Mouse (Mus musculus) frontal cortex, postnatal 36 days (tissue): Measurements from ENCODE around the gene Gbx1.
"Not testable (repeated sequence)": the region's sequence is repeated elsewhere in the genome, so short reads cannot be mapped to it uniquely, and the experiment has no call there.

Experiments
- DNase-seq, 2 experiments: peaks; one replicate each; pipeline ENCODE4 v3.0.0; 2022; ENCODE audit warnings: low spot score in 2 of 2

Gene Gbx1

DNA sequence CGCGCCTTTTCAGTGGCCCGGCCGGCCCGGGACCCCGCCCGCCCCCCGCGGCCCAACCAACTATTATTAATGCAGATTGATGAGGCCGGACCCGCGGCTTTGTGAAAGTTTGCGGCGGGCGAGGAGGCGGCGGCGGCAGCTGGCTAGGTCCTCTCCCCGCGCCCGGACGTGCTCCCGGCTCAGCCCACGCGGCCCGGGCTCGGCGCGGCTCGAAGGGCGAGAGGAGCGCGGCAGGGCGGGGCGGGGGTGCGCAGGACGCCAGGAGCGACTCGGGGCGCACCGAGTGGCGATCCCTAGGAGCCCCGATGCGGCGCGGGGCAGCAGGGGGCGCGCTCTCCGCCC lies at the start of gene Gbx1:
Gene Gbx1, minus strand, starts transcription at position 314 of the 342 bp plus-strand sequence.
- DNase-seq = no peak

DNA sequence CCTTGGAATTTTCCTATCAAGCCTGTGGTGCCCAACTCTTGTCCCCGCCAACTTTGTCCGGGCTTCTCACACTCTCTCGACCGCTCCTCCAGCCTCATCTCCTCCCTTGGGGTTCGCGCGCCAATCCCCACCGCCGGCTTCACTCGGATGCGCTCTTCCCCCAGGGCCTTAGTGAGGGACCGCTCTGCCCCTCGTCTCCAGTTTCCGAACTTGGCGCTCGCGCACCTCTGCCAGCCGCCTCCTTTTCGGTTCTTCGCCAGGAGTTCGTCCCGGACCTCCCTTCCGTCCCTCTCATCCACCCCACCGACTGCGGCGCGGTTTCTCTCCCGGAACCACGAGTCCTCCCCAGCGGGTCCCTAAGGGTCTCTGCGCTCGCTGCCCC lies 49.8 kb upstream of the Gbx1 start:
- no peak for DNase-seq

DNA sequence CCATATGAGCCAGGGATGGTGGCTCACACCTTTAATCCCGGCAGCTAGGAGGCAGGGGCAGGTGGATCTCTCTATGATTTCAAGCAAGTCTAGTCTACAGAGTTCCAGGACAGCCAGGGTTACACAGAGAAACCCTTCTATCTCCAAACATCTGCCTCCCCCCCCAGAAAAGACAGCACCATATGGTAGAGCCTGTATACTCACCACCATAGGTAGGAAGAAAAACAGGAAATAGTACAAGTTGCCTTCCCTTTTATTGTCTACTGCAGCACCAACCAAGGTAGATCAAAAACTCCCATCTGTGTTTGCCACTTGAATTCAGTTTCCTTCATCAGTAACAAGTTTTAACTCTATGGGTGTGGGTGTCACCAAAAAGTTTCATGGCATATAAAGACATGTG lies 48.9 kb upstream of the Gbx1 start:
- no peak for DNase-seq

DNA sequence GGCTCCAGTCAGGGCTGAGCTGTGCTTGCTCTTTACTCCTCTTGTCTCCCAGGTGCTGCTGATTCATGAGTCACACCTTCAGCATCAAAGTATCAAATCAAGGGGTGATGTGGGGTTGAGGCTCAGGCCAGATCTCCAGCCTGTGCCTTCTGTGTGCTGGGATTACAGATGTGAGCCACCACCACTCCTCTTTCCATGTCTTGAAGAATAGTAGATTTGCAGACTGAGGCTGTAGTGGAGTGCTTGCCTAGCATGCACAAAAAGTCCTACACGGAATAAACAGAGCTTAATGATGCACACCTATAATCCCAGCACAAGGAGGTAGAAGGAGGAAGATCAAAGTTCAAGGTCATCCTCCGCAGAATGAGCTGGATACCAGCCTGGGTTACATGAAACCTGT lies 29.7 kb upstream of the Gbx1 start, which contains the start of gene 4931409K22Rik:
Gene 4931409K22Rik, minus strand, starts transcription at position 101 of the 400 bp plus-strand sequence.
- DNase-seq = no peak

DNA sequence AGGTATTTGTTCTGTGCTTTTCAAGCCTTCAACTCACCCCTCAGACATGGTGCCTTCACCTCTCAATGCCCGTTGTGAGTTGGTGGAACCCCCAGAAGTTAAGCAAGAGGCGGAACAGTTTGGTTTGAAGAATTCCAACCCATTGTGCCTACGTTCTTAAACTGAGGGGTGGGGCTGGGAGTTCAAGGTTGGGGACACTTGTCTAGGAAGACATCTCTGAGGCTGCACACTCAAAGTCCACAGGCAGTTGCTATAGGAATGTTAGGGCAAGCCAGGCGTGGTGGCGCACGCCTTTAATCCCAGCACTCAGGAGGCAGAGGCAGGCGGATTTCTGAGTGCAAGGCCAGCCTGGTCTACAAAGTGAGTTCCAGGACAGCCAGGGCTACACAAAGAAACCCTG lies 28.3 kb upstream of the Gbx1 start:
- not testable (repeated sequence) for DNase-seq

DNA sequence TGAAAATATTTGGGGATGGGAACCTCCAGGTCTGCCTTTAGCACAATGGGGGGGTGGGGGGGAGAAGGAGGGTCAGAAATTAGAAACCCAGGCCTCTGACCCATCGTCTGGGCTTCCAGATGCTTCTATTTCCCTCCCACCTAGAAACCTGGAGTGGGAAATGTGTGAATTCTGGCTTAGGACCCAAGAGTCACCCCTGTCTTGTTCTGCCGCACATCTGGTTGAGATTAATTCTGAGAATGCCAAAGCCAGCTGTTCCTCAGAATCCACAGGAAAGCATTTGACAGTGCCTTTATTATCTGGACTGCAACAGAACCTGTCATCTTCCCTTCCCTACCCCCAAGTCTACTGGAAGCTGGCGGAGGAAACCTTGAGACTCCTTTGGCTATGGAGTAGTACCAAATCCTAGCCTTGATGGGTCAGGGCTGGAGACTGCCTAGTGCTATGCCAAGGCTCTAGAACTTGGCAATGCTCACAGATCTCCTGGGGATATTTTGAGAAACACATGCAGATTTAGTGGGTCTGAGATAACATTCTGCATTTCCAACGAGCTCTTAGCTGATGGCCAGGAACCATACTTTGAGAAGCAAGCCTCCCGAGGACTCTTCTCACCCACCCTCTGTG lies 26.7 kb upstream of the Gbx1 start:
- no peak for DNase-seq

DNA sequence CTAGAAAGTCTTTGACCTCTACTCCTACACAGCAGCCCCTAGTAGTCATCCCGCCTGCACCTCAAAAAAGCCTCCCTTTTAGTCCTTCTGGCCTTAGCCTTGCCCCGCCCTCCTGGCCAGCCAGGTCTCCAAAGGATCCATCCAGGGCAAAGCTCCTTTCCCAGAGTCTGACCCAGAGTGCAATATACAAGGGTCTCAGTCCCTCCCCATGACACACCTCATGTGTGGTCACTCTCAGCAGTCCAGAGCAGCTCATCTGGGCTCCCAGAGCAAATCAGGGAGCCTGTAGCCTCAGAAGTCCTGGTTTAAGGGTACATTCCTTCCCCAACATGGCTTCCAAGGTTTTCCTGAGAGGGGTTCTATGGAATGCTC lies 24.3 kb upstream of the Gbx1 start:
- no peak for DNase-seq

DNA sequence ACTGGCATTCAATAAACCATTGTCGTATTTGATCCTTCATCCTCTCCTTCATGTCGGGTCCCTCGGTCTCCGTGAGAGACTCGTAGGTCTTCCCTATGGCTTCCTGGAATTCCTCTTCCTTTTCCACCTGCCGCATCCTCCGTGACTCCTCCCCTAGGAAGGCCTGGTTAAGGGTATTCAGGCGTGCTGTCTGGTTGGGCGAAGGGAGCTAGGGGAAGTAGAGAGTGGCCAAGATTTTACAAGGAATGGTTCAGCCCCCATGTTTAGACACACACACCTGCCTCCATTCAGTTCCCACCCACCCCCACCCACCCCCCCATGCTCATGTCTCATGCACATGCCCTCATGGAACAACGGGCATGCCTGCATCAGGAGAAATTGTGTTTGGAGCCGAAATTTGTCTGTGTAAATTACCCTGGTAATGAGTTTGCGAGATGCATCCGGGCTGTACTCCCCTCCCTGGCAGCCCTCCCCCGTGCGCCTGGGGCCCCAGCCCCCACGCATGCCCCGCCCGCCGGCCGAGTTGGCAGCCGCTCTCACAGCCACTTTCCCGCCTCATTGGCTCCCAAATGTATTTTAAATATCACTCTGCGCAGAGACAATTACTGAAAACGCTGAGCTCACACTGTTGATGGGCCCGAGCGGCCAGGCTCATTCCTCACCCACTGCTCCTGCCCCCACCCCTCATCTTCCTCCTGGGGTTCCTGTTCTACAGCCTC lies 23.8 kb upstream of the Gbx1 start:
- peak; percentile 58 for DNase-seq

DNA sequence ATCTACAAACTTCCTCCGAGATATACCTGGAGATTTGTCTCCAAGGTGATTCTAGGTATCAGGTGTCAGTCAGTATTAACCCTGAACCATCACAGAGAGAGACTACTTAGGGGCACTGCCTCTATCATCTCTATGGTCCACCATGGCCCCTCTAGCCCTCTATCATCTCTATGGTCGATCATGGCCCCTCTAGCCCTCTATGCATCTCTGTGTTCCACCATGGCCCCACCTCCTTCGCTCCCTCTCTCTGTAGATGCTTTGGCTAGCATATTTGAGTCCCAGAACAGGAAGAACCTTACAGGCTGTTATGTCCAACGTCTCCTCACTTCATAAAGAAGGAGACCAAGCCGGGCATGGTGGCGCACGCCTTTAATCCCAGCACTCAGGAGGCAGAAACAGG lies 15.6 kb upstream of the Gbx1 start:
- no peak for DNase-seq

DNA sequence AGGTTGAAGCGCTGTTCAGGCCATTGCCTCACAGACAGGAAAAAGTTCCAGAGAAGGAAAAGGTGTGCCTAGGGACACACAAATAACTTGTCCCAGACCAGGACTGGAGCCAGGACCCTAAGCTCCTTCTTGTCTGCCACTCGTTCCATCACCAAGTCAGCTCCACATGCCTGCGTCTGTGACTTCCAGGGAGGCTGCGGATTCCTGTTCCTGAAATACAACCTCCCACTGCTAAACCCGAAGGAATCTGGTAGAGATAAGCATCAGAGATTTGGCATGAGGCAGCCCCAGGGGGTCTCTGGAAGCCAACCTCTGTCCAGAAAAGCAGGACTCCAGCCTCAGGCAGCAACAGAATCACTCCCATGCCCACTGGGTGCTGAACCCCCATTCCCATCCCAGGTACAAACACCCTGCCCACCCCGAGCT lies 14.2 kb upstream of the Gbx1 start:
- DNase-seq = no peak

DNA sequence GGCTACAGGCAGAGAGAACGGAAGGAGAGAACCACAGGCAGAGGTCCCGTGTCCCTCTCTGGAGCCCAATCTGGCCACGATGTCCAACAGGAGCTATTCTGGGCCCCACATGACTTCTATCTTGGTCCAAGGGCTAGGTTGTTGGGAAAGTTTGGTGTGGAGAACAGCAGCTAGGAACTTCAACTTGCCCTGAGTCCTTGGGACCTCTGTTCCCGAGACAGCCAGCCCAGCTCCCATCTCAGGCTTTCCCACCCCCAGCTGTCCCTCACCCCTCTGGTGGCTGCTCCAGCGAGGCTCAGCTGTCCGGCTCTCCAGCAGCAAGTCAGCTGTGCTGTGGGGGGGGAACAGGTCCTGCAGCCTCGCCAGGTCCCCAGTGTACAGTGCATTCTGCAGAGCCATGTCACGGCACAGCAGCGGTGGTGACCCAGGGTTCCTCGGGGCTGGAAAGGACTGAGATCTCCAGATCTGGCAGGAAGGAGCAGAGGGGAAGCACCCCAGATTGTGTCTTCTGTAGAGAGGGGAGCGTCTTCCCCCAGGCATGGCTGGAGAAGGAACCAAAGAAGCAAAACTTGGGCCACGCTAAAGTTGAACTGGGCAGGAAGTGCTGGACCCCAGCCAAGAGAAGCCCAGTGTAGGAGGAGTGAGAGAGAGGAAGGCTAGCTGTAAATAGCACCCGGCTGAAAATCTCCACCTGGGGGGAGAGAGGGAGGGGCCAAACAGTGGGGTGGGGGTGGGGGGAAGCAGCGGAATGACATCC lies 13.6 kb upstream of the Gbx1 start, which contains the start of gene Asb10:
Gene Asb10, minus strand, starts transcription at position 592 of the 757 bp plus-strand sequence.
- DNase-seq = peak; percentile 20 to 35

DNA sequence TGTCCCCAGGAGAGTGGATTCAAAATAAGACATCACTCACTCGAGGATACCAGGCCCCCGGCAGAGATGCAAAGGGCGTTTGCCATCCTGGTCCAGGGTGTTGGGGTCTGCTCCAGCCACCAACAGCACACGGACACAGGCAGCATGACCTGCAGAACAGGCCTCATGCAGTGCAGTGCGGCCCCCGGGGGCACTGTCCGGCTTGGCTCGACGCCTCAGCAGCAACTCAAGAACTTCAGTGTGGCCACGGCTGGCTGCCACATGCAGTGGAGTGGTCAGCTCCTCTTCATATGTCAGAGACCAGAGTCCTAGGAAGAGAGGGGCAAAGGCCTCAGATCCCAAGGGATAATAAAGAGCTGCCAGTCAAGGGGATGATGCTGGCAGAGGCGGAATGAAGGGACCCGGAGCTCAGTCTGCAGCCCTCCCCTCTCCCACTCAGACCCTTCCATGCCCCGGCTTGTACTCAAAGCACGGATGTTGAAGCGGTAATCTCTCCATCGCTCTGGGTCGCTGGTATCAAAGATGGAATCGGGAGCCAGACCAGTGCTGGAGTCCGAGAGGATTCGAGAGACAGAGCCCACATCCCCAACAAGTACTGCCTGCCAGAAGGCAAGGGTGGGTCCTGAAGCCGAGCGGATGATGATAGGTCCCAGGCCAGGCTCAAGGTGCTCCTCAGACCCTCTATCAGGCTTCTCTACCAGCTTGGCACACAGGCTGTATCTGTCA lies 12.7 kb upstream of the Gbx1 start:
- no peak for DNase-seq

DNA sequence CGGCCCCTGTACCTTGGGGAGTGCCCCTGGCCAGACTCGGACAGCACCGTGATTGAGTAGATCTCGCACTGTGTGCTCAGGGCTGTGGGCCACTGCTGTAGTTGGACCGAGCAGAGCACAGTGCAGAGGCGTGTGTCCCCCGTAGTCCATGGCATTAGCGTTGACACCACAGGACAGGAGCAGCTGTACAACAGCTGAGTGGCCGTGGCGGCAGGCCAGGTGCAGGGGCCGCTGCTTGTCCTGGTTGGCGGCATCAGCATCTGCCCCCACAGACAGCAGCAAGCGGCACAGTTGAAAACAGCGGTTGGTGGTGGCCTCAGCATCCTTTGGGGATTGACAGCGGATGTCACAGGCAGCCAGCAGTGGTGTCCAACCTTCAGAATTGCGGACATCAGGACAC lies 10.6 kb upstream of the Gbx1 start:
- DNase-seq = no peak

DNA sequence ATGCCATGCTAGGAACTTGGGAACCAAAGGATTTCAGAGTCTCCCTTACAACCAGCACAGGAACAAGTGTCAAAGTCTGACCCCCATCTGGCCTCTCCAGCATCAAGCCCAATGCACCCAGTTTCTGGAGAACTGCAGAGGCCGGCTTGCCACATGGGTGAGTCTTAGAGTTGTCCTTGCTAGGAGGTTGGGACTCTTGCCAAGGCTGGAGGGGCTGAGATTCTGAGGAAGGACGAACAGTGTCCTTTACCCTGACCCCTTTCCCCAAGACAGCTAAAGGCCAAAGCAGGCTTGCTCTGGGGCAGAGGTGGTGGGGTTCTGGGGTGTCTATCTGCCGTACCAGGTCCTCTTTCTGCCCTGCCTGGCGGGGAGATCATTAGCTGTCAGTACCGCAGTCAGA lies 9.5 kb upstream of the Gbx1 start:
- no peak for DNase-seq

DNA sequence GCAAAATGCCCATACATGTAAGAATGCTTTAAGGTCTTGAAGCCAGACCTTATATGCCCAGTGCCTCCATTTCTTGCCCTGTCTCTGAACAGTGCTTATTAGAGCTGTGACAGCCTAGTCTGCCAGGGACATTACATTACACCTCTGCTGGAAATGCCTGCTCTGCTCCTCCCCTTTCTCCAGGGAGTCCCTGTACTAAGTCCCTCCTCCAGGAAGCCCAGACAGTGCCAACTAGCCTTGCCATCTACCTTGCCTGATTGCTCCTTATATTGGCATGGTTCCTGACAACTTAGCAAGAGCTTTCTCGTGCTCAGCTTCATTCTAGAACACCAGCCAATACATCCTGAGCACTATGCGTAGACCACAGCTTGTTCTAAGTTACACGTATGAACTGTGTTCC lies 8.7 kb upstream of the Gbx1 start:
- no peak for DNase-seq

DNA sequence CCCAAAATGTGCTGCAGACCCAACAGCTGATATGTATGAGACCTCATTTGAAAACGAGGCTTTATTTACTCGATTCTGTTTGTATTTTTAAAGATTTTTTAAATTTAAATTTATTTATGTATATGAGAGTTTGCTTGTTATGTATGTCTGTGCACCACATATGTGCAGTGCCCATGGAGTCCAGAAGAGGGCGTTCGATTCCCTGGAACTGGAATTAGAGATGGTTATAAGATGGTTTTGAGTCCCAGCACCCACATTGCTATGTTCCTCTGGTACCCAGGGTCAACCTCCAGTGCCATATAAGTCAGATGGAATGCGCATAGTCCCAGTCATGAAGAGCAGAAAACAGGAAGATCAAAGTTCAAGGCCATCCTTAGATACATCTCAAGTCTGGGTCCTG lies 7.3 kb upstream of the Gbx1 start:
- DNase-seq = no peak

DNA sequence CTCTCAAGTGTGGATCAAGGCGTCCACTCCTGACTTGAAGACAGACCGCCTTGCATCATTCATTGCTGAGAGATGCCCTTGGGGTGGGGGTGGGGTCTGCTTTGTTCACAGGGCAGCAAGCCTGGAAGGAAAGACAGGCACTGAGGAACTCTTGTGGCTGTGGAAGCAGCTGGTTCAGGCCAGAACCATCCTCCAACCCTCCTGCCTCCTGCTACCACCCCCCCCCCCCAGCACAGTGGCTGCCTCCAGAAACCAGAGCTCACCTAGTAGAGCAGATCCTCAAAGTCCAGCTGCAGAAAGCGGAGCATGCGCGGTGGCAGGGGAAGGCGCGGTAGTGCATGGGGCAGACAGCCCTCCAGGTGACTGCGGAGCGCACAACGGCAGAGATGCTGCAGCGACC lies 6.4 kb upstream of the Gbx1 start:
- DNase-seq = no peak

DNA sequence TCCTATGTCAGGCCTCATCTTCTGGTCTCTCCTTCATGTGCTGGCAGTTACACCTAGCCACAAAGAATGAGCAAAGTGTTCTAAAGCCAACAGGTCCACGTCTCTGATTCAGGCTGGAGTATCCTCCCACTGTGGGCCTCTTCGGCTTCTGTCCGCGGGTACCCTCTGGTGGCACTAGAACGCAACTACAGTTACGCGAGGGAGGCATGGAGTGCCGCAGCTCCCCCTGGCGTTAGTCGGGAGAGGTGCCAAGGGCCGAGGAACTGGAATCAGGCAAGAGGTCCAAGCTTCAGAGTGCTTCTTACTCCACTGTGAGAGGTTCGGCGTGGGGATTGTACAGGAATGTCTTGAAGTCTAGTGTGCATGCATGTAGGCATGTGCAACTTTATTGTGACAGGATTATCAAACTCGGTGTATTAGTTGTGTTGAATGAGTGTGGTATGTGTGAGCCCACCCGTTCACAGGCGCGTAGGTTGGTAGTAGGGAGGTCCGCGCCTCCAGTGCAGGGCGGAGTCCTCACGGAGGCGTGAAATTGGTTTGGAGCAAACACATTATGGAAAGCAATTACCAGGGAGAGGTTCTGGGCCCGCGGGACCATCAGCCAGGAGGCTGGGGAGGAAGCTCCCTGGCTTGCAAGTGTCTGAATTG lies 3.2 kb upstream of the Gbx1 start:
- peak; percentile 94 for DNase-seq

DNA sequence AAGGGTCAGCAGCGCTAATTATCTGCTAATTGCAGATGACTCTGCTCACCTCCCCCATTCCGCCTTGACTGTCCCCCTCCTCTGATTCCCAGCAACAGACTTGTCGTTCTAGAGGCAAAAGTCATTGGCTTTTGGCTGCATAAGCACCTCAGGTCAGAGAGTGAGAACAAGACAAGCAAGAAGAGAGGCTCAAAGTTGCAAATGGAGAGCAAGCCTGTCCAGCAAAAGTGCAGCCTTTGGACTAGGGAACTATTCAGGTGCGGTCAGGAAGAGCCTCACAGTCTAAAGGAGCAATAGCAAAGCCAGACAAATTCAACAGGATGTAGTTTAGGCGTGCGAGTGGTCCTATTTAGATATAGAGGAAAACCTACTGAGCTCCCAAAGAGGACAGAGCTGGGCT lies 778 bp upstream of the Gbx1 start:
- DNase-seq = no peak

DNA sequence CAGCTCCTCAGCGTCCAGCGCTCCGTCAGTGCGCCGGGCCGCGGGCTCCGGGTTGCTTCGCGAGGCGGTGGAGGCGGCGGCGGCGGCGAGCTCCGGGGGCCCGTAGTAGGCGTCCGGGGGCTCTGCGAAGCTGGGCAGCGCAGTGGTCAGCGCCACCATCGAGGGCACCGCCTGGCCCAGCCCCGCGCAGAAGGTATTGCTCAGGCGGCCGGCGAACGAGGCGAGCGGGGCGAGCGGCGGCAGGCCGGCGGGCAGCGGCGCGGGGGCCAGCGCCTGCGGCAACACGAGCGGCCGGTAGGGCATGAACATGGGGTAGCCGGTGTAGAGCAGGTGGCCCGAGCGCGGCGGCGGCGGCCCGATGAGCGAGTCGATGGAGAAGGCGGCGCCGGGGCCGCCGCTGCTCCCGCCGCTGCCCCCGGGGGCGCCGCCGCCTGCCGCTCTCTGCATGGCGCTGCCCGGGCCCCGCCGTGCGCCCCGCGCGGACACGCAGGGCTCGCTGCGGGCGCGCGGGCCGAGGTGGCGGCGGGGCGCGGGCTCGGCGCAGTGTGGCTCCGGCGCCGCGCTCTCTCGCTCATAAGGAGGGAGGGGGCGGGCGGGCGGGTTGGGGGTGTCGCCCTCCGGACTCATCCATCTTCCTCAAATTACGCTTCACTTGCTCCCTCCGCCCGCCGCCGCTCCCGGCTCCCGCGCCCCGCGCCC lies 663 bp downstream of the Gbx1 start:
- no peak for DNase-seq
